Mouse (Mus musculus): ENCODE results near the gene Serpinb7. TPM values are rescaled to one million over a fixed set of nuclear protein-coding genes. Genes with fewer than 3 reads are reported as not detected.

Serpinb7 gene
- polyA plus RNA-seq, 1 experiment from 2014 or later, result not detected

- H3K4me2 ChIP-seq, result no peak overlapping the region
- no peak overlapping the region for H3K9ac ChIP-seq
- H3K36me3 ChIP-seq (ENCODE audit: insufficient read depth), result no peaks in the 10 kb centered on the region
- no peak overlapping the region for H3K27ac ChIP-seq (ENCODE audit: low read depth)
- no peak for DNase-seq
- no peaks in the 10 kb centered on the region for H3K4me1 ChIP-seq (ENCODE audit: insufficient read depth)
- ATAC-seq (ENCODE audit: insufficient read depth), result no peak
- H3K4me3 ChIP-seq (ENCODE audit: low read depth, low read length), result no peak overlapping the region
- TF ChIP-seq CTCF (IDR thresholded peaks at IDR 0.05; ENCODE audit: low read depth), result no peak
- no peaks in the 10 kb centered on the region for H3K27me3 ChIP-seq (ENCODE audit: insufficient read depth, low read length)
- WGBS, result 67% methylated on average over 4 of the region's 4 CpGs
- no peaks in the 10 kb centered on the region for H3K9me3 ChIP-seq (ENCODE audit: low read depth, low read length)
Measured at GRCm38 (mm10) chr1:107422487-107422886, 23.0 kb downstream of the Serpinb7 start.

GRCm38 (mm10) chr1:107431253-107431652, 31.8 kb downstream of the Serpinb7 start:
- DNase-seq (no peak), ATAC-seq (ENCODE audit: insufficient read depth) (no peak)
- H3K27ac ChIP-seq (ENCODE audit: low read depth), result no peak overlapping the region
- H3K4me1 ChIP-seq (ENCODE audit: insufficient read depth), result no peaks in the 10 kb centered on the region
- no peak overlapping the region for H3K4me3 ChIP-seq (ENCODE audit: low read depth, low read length)
- no peak overlapping the region for H3K9ac ChIP-seq
- H3K36me3 ChIP-seq (ENCODE audit: insufficient read depth), result no peaks in the 10 kb centered on the region
- no peak for TF ChIP-seq CTCF (IDR thresholded peaks at IDR 0.05; ENCODE audit: low read depth)
- H3K27me3 ChIP-seq (ENCODE audit: insufficient read depth, low read length), result no peaks in the 10 kb centered on the region
- no peaks in the 10 kb centered on the region for H3K9me3 ChIP-seq (ENCODE audit: low read depth, low read length)
- no peak overlapping the region for H3K4me2 ChIP-seq

DNA sequence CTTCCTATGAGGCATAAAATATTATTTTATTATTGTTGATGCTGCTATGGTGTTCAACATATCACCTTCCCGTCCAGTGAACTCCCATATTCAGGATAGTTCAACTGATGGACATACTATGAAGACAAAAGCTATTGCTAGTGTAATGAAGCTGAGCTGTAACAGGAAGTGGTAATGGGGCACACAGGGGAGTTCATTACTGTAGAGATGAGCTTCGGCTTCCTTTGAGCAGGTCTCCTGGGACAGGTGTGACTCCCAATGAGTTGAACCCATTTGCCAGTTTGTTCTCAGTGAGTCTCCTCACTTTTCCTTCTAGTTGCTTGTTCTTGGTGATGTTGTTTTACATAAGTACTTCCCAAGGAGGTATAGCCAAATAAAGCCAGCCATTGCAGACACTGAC, 36.1 kb downstream of the Serpinb7 start:
- ATAC-seq (ENCODE audit: insufficient read depth), result no peak
- DNase-seq, result no peak
- Histone ChIP-seq H3K9ac (no peak overlapping the region), H3K27ac (ENCODE audit: low read depth) (no peak overlapping the region), H3K4me1 (ENCODE audit: insufficient read depth) (no peaks in the 10 kb centered on the region), H3K9me3 (ENCODE audit: low read depth, low read length) (no peaks in the 10 kb centered on the region), H3K27me3 (ENCODE audit: insufficient read depth, low read length) (no peaks in the 10 kb centered on the region), H3K4me2 (no peak overlapping the region), H3K4me3 (ENCODE audit: low read depth, low read length) (no peak overlapping the region), H3K36me3 (ENCODE audit: insufficient read depth) (no peaks in the 10 kb centered on the region)
- no peak for TF ChIP-seq CTCF (IDR thresholded peaks at IDR 0.05; ENCODE audit: low read depth)
- 85% methylated on average over 2 of the region's 2 CpGs for WGBS

DNA sequence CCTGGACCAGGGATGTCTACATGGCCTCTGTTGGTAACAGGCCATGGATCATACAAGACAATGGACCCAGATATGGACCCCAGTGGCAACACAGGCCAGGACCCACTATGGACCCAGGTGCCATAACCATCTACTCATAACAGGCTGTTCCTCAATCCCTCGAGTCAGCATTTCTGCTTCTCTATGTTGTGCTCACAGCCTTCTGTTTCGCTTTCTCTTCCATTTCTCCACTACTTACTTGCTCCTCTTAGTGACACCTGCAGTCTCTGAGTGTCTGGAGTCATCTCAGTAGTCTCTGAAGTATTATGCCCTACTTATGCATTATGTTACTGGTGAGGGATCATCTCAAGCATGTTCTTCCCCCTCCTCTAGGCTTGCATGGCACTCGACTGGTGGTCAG, 40.0 kb downstream of the Serpinb7 start:
- TF ChIP-seq CTCF (IDR thresholded peaks at IDR 0.05; ENCODE audit: low read depth), result no peak
- Histone ChIP-seq H3K27ac (ENCODE audit: low read depth) (no peak overlapping the region), H3K36me3 (ENCODE audit: insufficient read depth) (no peaks in the 10 kb centered on the region), H3K4me1 (ENCODE audit: insufficient read depth) (no peaks in the 10 kb centered on the region), H3K4me3 (ENCODE audit: low read depth, low read length) (no peak overlapping the region), H3K9me3 (ENCODE audit: low read depth, low read length) (no peaks in the 10 kb centered on the region), H3K9ac (no peak overlapping the region), H3K4me2 (no peak overlapping the region), H3K27me3 (ENCODE audit: insufficient read depth, low read length) (no peaks in the 10 kb centered on the region)
- 80% methylated on average over 3 of the region's 3 CpGs for WGBS
- DNase-seq (no peak), ATAC-seq (ENCODE audit: insufficient read depth) (no peak)

DNA sequence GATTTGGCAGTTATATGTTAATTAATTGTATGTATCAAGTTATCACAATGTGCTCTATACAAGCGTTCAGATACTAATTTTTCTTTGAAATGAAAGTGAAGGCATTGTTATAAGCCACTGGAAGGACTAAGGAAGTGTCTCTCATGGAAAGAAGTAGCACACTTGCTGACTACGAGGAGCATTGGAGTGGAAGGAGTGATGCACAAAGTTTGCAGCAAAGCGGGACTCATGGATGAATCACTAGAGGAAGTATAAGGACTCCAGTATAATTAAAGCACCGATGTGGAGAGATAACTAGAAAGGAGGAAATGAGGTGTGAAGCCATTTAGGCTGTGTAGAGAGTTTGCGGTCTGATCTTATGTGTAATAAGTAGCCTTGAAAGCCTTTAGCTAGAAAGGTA, 45.9 kb downstream of the Serpinb7 start:
- Histone ChIP-seq H3K4me2 (no peak overlapping the region), H3K9me3 (ENCODE audit: low read depth, low read length) (no peaks in the 10 kb centered on the region), H3K27me3 (ENCODE audit: insufficient read depth, low read length) (no peaks in the 10 kb centered on the region), H3K36me3 (ENCODE audit: insufficient read depth) (no peaks in the 10 kb centered on the region), H3K4me3 (ENCODE audit: low read depth, low read length) (no peak overlapping the region), H3K9ac (no peak overlapping the region), H3K4me1 (ENCODE audit: insufficient read depth) (no peaks in the 10 kb centered on the region), H3K27ac (ENCODE audit: low read depth) (no peak overlapping the region)
- TF ChIP-seq CTCF (IDR thresholded peaks at IDR 0.05; ENCODE audit: low read depth), result no peak
- 68% methylated on average over 5 of the region's 5 CpGs for whole genome bisulfite sequencing
- DNase-seq (no peak), ATAC-seq (ENCODE audit: insufficient read depth) (no peak)

- H3K4me3 ChIP-seq (ENCODE audit: low read depth, low read length), result no peak overlapping the region
- 64% methylated on average over 3 of the region's 3 CpGs for WGBS
- no peak for TF ChIP-seq CTCF (IDR thresholded peaks at IDR 0.05; ENCODE audit: low read depth)
- no peak overlapping the region for H3K9ac ChIP-seq
- H3K27me3 ChIP-seq (ENCODE audit: insufficient read depth, low read length), result no peaks in the 10 kb centered on the region
- no peak overlapping the region for H3K27ac ChIP-seq (ENCODE audit: low read depth)
- no peaks in the 10 kb centered on the region for H3K4me1 ChIP-seq (ENCODE audit: insufficient read depth)
- no peaks in the 10 kb centered on the region for H3K36me3 ChIP-seq (ENCODE audit: insufficient read depth)
- no peak for DNase-seq
- no peak overlapping the region for H3K4me2 ChIP-seq
- ATAC-seq (ENCODE audit: insufficient read depth), result no peak
- H3K9me3 ChIP-seq (ENCODE audit: low read depth, low read length), result no peaks in the 10 kb centered on the region
Measured at GRCm38 (mm10) chr1:107447228-107447931, 47.9 kb downstream of the Serpinb7 start.

DNA sequence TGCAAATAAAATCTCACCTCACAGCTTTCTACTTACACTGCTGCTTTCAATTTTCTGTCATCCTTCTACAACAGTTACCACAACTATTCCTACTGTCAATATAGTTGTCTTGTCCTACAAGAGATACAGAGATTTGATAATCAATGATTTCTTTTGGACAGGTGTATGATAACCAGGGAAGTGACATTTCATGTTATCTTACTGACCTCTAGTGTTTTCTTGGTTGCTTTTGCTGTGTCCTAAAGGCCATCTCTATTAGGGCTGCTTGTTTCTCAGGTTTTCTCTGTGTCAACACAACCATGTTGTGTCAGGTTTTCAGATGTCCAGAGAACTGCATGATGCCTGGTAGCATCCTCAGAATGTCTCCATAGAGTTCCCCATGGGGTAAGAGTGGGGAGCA, 80.5 kb downstream of the Serpinb7 start:
- no peaks in the 10 kb centered on the region for H3K36me3 ChIP-seq (ENCODE audit: insufficient read depth)
- no peak for ATAC-seq (ENCODE audit: insufficient read depth)
- no peak overlapping the region for H3K4me2 ChIP-seq
- H3K9me3 ChIP-seq (ENCODE audit: low read depth, low read length), result no peaks in the 10 kb centered on the region
- H3K9ac ChIP-seq, result no peak overlapping the region
- H3K27ac ChIP-seq (ENCODE audit: low read depth), result no peak overlapping the region
- no peaks in the 10 kb centered on the region for H3K27me3 ChIP-seq (ENCODE audit: insufficient read depth, low read length)
- DNase-seq, result no peak
- H3K4me1 ChIP-seq (ENCODE audit: insufficient read depth), result no peaks in the 10 kb centered on the region
- no peak overlapping the region for H3K4me3 ChIP-seq (ENCODE audit: low read depth, low read length)
- TF ChIP-seq CTCF (IDR thresholded peaks at IDR 0.05; ENCODE audit: low read depth), result no peak

Data from lung, embryonic 14.5 days (tissue).